Mouse (Mus musculus): Measurements from ENCODE around the gene Ccdc96. TPM values are rescaled to one million over a fixed set of nuclear protein-coding genes. Genes with fewer than 3 reads are reported as not detected.

The Ccdc96 gene
- total and polyA plus RNA-seq, 2 experiments from 2014 or later: 2.2 to 2.4 TPM

GRCm38 (mm10) chr5:36523219-36523703, 38.9 kb downstream of the Ccdc96 start:
- Histone ChIP-seq H3K27me3 (ENCODE audit: insufficient read depth, low read length) (no peaks in the 10 kb centered on the region), H3K4me2 (ENCODE audit: low read depth) (no peak overlapping the region), H3K36me3 (ENCODE audit: insufficient read depth) (peaks cover 57% of the 10 kb centered on the region), H3K9me3 (ENCODE audit: low read length) (no peaks in the 10 kb centered on the region), H3K27ac (ENCODE audit: low read depth, low read length) (no peak overlapping the region), H3K4me1 (ENCODE audit: insufficient read depth) (peaks cover 8% of the 10 kb centered on the region; the same call in 1 of the 2 replicates), H3K4me3 (ENCODE audit: low read depth, low read length) (no peak overlapping the region), H3K9ac (no peak overlapping the region)
- 92% methylated on average over 5 of the region's 5 CpGs for WGBS
- TF ChIP-seq CTCF (IDR thresholded peaks at IDR 0.05; ENCODE audit: low read depth): no peak
- no peak for DNase-seq
- no peak for ATAC-seq

GRCm38 (mm10) chr5:36525216-36525615, 40.8 kb downstream of the Ccdc96 start:
- Histone ChIP-seq H3K9me3 (ENCODE audit: low read length) (no peaks in the 10 kb centered on the region), H3K9ac (no peak overlapping the region), H3K36me3 (ENCODE audit: insufficient read depth) (peaks cover 38% of the 10 kb centered on the region), H3K4me2 (ENCODE audit: low read depth) (no peak overlapping the region), H3K4me1 (ENCODE audit: insufficient read depth) (peaks cover 16% of the 10 kb centered on the region), H3K4me3 (ENCODE audit: low read depth, low read length) (no peak overlapping the region), H3K27me3 (ENCODE audit: insufficient read depth, low read length) (no peaks in the 10 kb centered on the region), H3K27ac (ENCODE audit: low read depth, low read length) (no peak overlapping the region)
- ATAC-seq (no peak), DNase-seq (no peak)
- WGBS: 73% methylated on average over 2 of the region's 2 CpGs
- TF ChIP-seq CTCF (IDR thresholded peaks at IDR 0.05; ENCODE audit: low read depth): no peak

- DNase-seq (peak; percentile 8), ATAC-seq (no peak)
- WGBS: 84% methylated on average over 5 of the region's 5 CpGs
- peaks cover 16% of the 10 kb centered on the region for H3K4me1 ChIP-seq (ENCODE audit: insufficient read depth)
- no peaks in the 10 kb centered on the region for H3K9me3 ChIP-seq (ENCODE audit: low read length)
- no peak overlapping the region for H3K4me2 ChIP-seq (ENCODE audit: low read depth)
- no peaks in the 10 kb centered on the region for H3K27me3 ChIP-seq (ENCODE audit: insufficient read depth, low read length)
- no peak overlapping the region for H3K9ac ChIP-seq
- H3K36me3 ChIP-seq (ENCODE audit: insufficient read depth): peaks cover 30% of the 10 kb centered on the region
- no peak overlapping the region for H3K27ac ChIP-seq (ENCODE audit: low read depth, low read length)
- peak; percentile 62 for TF ChIP-seq CTCF (IDR thresholded peaks at IDR 0.05; ENCODE audit: low read depth)
- no peak overlapping the region for H3K4me3 ChIP-seq (ENCODE audit: low read depth, low read length)
Measured at GRCm38 (mm10) chr5:36526274-36526673, 41.9 kb downstream of the Ccdc96 start.

- no peak for DNase-seq
- Histone ChIP-seq H3K27ac (ENCODE audit: low read depth, low read length) (no peak overlapping the region), H3K4me2 (ENCODE audit: low read depth) (no peak overlapping the region), H3K9ac (no peak overlapping the region), H3K4me1 (ENCODE audit: insufficient read depth) (peaks cover 16% of the 10 kb centered on the region), H3K36me3 (ENCODE audit: insufficient read depth) (peaks cover 24% of the 10 kb centered on the region), H3K9me3 (ENCODE audit: low read length) (no peaks in the 10 kb centered on the region), H3K4me3 (ENCODE audit: low read depth, low read length) (no peak overlapping the region), H3K27me3 (ENCODE audit: insufficient read depth, low read length) (no peaks in the 10 kb centered on the region)
- no peak for TF ChIP-seq CTCF (IDR thresholded peaks at IDR 0.05; ENCODE audit: low read depth)
- no peak for ATAC-seq
- WGBS: 79% methylated on average over 2 of the region's 2 CpGs
Measured at GRCm38 (mm10) chr5:36526921-36527320, 42.5 kb downstream of the Ccdc96 start.

- H3K4me1 ChIP-seq (ENCODE audit: insufficient read depth): peaks cover 16% of the 10 kb centered on the region
- no peak for TF ChIP-seq CTCF (IDR thresholded peaks at IDR 0.05; ENCODE audit: low read depth)
- H3K4me2 ChIP-seq (ENCODE audit: low read depth): peak overlapping the region; percentile 82
- H3K36me3 ChIP-seq (ENCODE audit: insufficient read depth): 0 out of 2 replicates have a peak, but pooled peaks cover 5% of the 10 kb centered on the region
- H3K27ac ChIP-seq (ENCODE audit: low read depth, low read length): peak overlapping the region; percentile 91
- H3K4me3 ChIP-seq (ENCODE audit: low read depth, low read length): peak overlapping the region; percentile 84
- ATAC-seq: no peak
- no peak for DNase-seq
- 4% methylated on average over 5 of the region's 5 CpGs for WGBS
- peak overlapping the region; percentile 90 for H3K9ac ChIP-seq
- H3K27me3 ChIP-seq (ENCODE audit: insufficient read depth, low read length): no peaks in the 10 kb centered on the region
- H3K9me3 ChIP-seq (ENCODE audit: low read length): no peaks in the 10 kb centered on the region
Measured at GRCm38 (mm10) chr5:36529698-36530097, 45.3 kb downstream of the Ccdc96 start.

GRCm38 (mm10) chr5:36530129-36530751, 45.9 kb downstream of the Ccdc96 start:
- no peak; the same call in 1 of the 2 replicates for TF ChIP-seq CTCF (IDR thresholded peaks at IDR 0.05; ENCODE audit: low read depth)
- peak; percentile 92 for DNase-seq
- Histone ChIP-seq H3K27ac (ENCODE audit: low read depth, low read length) (peak overlapping the region; percentile 91), H3K9ac (peak overlapping the region; percentile 90), H3K4me1 (ENCODE audit: insufficient read depth) (peaks cover 16% of the 10 kb centered on the region), H3K36me3 (ENCODE audit: insufficient read depth) (0 out of 2 replicates have a peak, but pooled peaks cover 3% of the 10 kb centered on the region), H3K9me3 (ENCODE audit: low read length) (no peaks in the 10 kb centered on the region), H3K27me3 (ENCODE audit: insufficient read depth, low read length) (no peaks in the 10 kb centered on the region), H3K4me2 (ENCODE audit: low read depth) (peak overlapping the region; percentile 82), H3K4me3 (ENCODE audit: low read depth, low read length) (peak overlapping the region; percentile 84)
- peak; percentile 96 for ATAC-seq
- under 1% methylated on average over 28 of the region's 28 CpGs for WGBS

- no peak for ATAC-seq
- no peaks in the 10 kb centered on the region for H3K27me3 ChIP-seq (ENCODE audit: insufficient read depth, low read length)
- no peak overlapping the region for H3K4me3 ChIP-seq (ENCODE audit: low read depth, low read length)
- H3K27ac ChIP-seq (ENCODE audit: low read depth, low read length): no peak overlapping the region
- H3K36me3 ChIP-seq (ENCODE audit: insufficient read depth): no peaks in the 10 kb centered on the region
- no peak for DNase-seq
- H3K4me2 ChIP-seq (ENCODE audit: low read depth): no peak overlapping the region
- no peak for TF ChIP-seq CTCF (IDR thresholded peaks at IDR 0.05; ENCODE audit: low read depth)
- no peaks in the 10 kb centered on the region for H3K4me1 ChIP-seq (ENCODE audit: insufficient read depth)
- H3K9ac ChIP-seq: no peak overlapping the region
- WGBS: 90% methylated on average over 6 of the region's 6 CpGs
- no peaks in the 10 kb centered on the region for H3K9me3 ChIP-seq (ENCODE audit: low read length)
Measured at GRCm38 (mm10) chr5:36534455-36535030, 50.2 kb downstream of the Ccdc96 start.
